In the genomic region with DNA sequence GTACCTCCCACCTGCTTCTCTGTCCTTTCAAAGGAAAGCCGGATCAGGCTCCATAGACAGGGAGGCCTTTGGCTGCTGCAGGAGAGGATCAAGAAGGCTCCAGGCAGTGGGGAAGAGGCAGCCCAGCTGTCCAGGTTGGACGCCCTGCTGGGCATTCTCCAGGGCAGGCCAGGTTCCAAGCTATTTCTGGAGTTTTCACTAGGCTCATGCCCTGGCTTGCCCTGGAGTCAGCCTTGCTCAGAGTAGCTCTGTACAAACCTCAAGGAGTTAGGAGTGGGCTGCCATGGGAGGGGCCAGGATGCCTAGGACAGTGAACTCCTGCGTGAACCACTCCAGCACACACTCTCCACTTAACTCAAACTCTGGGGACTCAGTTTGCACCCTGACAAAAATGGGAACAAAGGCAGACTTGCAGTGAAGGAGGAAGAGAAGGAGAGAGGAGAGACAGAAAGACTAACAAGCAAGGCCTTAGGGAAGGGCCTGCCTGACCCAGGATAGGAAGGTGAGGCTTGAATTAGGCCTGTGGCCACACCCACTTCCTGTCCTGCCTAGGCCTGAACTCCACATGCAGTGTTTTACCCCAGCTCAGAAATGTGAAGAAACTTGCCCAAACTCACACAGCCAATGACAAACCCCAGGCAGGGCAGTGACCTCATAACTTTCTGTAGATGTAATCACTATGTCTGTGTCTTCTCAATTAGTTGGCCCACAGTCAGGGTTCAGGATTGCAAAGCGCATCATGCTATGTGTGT, we compare ENCODE assay signal across 8 mouse cellular contexts. TPM values are rescaled to one million over a fixed set of nuclear protein-coding genes. Genes with fewer than 3 reads are reported as not detected.
DNase-seq lines count a peak whose midpoint lies in the region; ATAC-seq and TF ChIP-seq lines count a peak whose summit lies in the region.

No protein-coding gene starts in this region.

- ATAC-seq in midbrain, embryonic 12.5 days (ENCODE audit: low FRiP score, low read depth) = no peak
- ATAC-seq in midbrain, postnatal 0 days (ENCODE audit: low FRiP score) = no peak

- WGBS in midbrain, embryonic 12.5 days = 78% methylated on average over 4 of the region's 4 CpGs
- WGBS in midbrain, postnatal 0 days = 83% methylated on average over 4 of the region's 4 CpGs

- peak overlapping the region; percentile 68; the same call in 1 of the 2 replicates for H3K4me3 ChIP-seq in midbrain, embryonic 12.5 days
- H3K4me3 ChIP-seq in midbrain, postnatal 0 days (ENCODE audit: low read depth, low read length) = no peak overlapping the region
- H3K4me3 ChIP-seq in megakaryocyte, embryonic 14.5 days (replicated peaks) = peak overlapping the region; percentile 76

- H3K9me3 ChIP-seq in midbrain, embryonic 12.5 days = no peaks in the 10 kb centered on the region
- no peaks in the 10 kb centered on the region for H3K9me3 ChIP-seq in midbrain, postnatal 0 days (ENCODE audit: low read length)
- no peaks in the 10 kb centered on the region for H3K9me3 ChIP-seq in megakaryocyte, embryonic 14.5 days

- TF ChIP-seq CTCF in midbrain, postnatal 0 days (IDR thresholded peaks at IDR 0.05) = no peak

- H3K27me3 ChIP-seq in midbrain, embryonic 12.5 days = no peaks in the 10 kb centered on the region
- no peaks in the 10 kb centered on the region for H3K27me3 ChIP-seq in midbrain, postnatal 0 days (ENCODE audit: insufficient read depth, low read length)
- H3K27me3 ChIP-seq in megakaryocyte, embryonic 14.5 days (replicated peaks) = peaks cover 7% of the 10 kb centered on the region

- peak overlapping the region; percentile 32; the same call in 1 of the 2 replicates for H3K27ac ChIP-seq in midbrain, embryonic 12.5 days (replicated peaks)
- no peak overlapping the region for H3K27ac ChIP-seq in midbrain, postnatal 0 days (ENCODE audit: low read depth, low read length)

- no peak for DNase-seq in midbrain, postnatal 0 days (ENCODE audit: low spot score)
- DNase-seq in cerebellum, adult 9-11 months = peak; percentile 89
- peak; percentile 66 to 78 for DNase-seq in heart, postnatal 14 days
- no peak for DNase-seq in layer of hippocampus, adult 8-10 months (ENCODE audit: low spot score in 2 of 2)
- no peak for DNase-seq in testis, postnatal 10 days (ENCODE audit: low spot score)
- DNase-seq in left cerebral cortex, postnatal 14 days (ENCODE audit: low spot score in 2 of 2) = no peak

- peaks cover 65% of the 10 kb centered on the region for H3K4me1 ChIP-seq in midbrain, embryonic 12.5 days
- H3K4me1 ChIP-seq in midbrain, postnatal 0 days (ENCODE audit: insufficient read depth, low read length) = peaks cover 15% of the 10 kb centered on the region
- peaks cover 78% of the 10 kb centered on the region for H3K4me1 ChIP-seq in megakaryocyte, embryonic 14.5 days

- H3K36me3 ChIP-seq in midbrain, embryonic 12.5 days = peaks cover 5% of the 10 kb centered on the region; the same call in 1 of the 2 replicates
- H3K36me3 ChIP-seq in midbrain, postnatal 0 days (ENCODE audit: insufficient read depth, low read length) = no peaks in the 10 kb centered on the region
- peaks cover 29% of the 10 kb centered on the region for H3K36me3 ChIP-seq in megakaryocyte, embryonic 14.5 days (replicated peaks; ENCODE audit: low read length)

- 0 out of 2 replicates have a peak overlapping the region, but pooled peaks have one; percentile 34 for H3K9ac ChIP-seq in midbrain, embryonic 12.5 days (replicated peaks)
- no peak overlapping the region for H3K9ac ChIP-seq in midbrain, postnatal 0 days (replicated peaks; ENCODE audit: low read length, poor library complexity, severe bottlenecking)

- H3K4me2 ChIP-seq in midbrain, embryonic 12.5 days (replicated peaks) = peak overlapping the region; percentile 74
- H3K4me2 ChIP-seq in midbrain, postnatal 0 days (ENCODE audit: low read depth, low read length, poor library complexity, severe bottlenecking) = no peak overlapping the region

- intact Hi-C loops in heart, postnatal 14 days (cut with DNase I) = no loop called here
- intact Hi-C loops in left cerebral cortex, postnatal 14 days (cut with DNase I) = no loop called here

RNA-seq across cellular contexts. Expression of a gene that starts 2.2 kb away (rescaled TPM):
- 114 and 120 TPM in 2 replicates for polyA plus RNA-seq in midbrain, embryonic 12.5 days (2016; fragmentation: Nextera tagmentation; extraction: Ambion mirVana)
- total RNA-seq in midbrain, postnatal 0 days (2014; rRNA removed) = 25.9 and 28.7 TPM in 2 replicates
- 36.1 and 43.5 TPM in 2 replicates for polyA plus RNA-seq in midbrain, postnatal 0 days (2015; fragmentation: Nextera tagmentation; extraction: Ambion mirVana)
- total RNA-seq in heart, postnatal 14 days (2021) = 1 to 10 TPM; 5.2 to 5.6 TPM
- polyA plus RNA-seq in megakaryocyte, embryonic 14.5 days (2012; ENCODE audit: insufficient read depth, low replicate concordance) = 29.5 and 64.0 TPM in 2 replicates
- total RNA-seq in layer of hippocampus, adult 8-10 months (2022) = 1 to 10 TPM; 5.9 to 8.0 (median 7.2) TPM
- 1 to 10 TPM; 5.0 to 6.8 TPM for total RNA-seq in left cerebral cortex, postnatal 14 days (2021)

RNA-seq across cellular contexts. Expression of a gene that starts 18.4 kb away (rescaled TPM):
- 0.94 and 1.2 TPM in 2 replicates for polyA plus RNA-seq in midbrain, embryonic 12.5 days (2016; fragmentation: Nextera tagmentation; extraction: Ambion mirVana)
- 2.6 and 3.5 TPM in 2 replicates for total RNA-seq in midbrain, postnatal 0 days (2014; rRNA removed)
- polyA plus RNA-seq in midbrain, postnatal 0 days (2015; fragmentation: Nextera tagmentation; extraction: Ambion mirVana) = 2.2 and 2.6 TPM in 2 replicates
- total RNA-seq in heart, postnatal 14 days (2021) = 1 to 10 TPM; 1.8 to 2.0 TPM
- 0.27 and 1.5 TPM in 2 replicates for polyA plus RNA-seq in megakaryocyte, embryonic 14.5 days (2012; ENCODE audit: insufficient read depth, low replicate concordance)
- total RNA-seq in layer of hippocampus, adult 8-10 months (2022) = 1 to 10 TPM; 2.1 to 3.9 (median 2.1) TPM
- total RNA-seq in left cerebral cortex, postnatal 14 days (2021) = 1 to 10 TPM; 3.8 to 3.9 TPM

Comparison
In these comparisons a context has a peak if more than half of its experiments do, and no peak if none do; other contexts are left out.
1. DNase-seq: peak in cerebellum, adult 9-11 months (single experiment) and heart, postnatal 14 days (2 of 2); none in midbrain, postnatal 0 days (single experiment), layer of hippocampus, adult 8-10 months (0 of 2), testis, postnatal 10 days (single experiment) and left cerebral cortex, postnatal 14 days (0 of 2).